Mouse (Mus musculus) stomach, postnatal 0 days (tissue): ENCODE data around the gene Tmem54.

Experiments
- CTCF ChIP-seq: IDR thresholded peaks from 2 replicates; pipeline ENCODE4 v1.5.1; 2016; ENCODE audit warnings: antibody characterized with exemption, low read depth, mild to moderate bottlenecking, moderate library complexity
- EP300 ChIP-seq: optimal IDR thresholded peaks from 2 replicates; pipeline ENCODE3; 2016; ENCODE audit warnings: antibody characterized with exemption

GRCm38 (mm10) chr4:129136189-129136578 is 30.8 kb downstream of the Tmem54 start:
- TF ChIP-seq CTCF (no peak), EP300 (no peak)
